12 mouse cellular contexts compared by ENCODE assay signal in the genomic region with DNA sequence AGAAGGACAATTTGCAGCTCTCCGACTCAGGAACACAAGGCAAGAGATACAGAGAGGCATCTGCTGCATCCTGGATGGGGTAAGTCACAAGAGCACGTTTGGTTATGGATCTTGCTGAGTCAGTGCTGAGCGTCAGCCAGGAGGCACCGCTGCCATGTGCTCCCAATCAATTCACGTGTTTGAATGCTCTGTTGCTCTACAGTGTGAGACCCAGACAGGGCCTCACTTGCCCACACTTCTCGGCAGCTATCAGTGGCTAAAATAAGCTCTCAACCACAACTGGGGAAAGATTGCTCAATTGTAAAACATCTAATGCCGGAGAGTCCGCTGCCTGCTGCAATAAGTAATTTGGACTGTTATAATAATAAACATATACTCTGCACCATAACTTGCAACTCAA. TPM values are rescaled to one million over a fixed set of nuclear protein-coding genes. Genes with fewer than 3 reads are reported as not detected.
A peak's percentile ranks its signal among the peaks of the same experiment; 100 is the strongest.
DNase-seq lines count a peak whose midpoint lies in the region; ATAC-seq and TF ChIP-seq lines count a peak whose summit lies in the region.
"Had no signal": no experiment of that assay in that cellular context is flagged by ENCODE, and none has a peak within 500 bp of the region (broad histone marks: within the 10 kb centered on the region; RNA-seq: fewer than 3 reads in every experiment).

No protein-coding gene starts in this region.

- TF ChIP-seq EP300 in CH12.LX (IDR thresholded peaks at IDR 0.05; ENCODE audit: low read length): no peak

- TF ChIP-seq RAD21 in CH12.LX (IDR thresholded peaks at IDR 0.05; ENCODE audit: low read depth, low read length): no peak

- peak; percentile 42 for DNase-seq in embryo, embryonic 10 days (ENCODE audit: low spot score)
- no peak for DNase-seq in embryo, embryonic 9.5 days (ENCODE audit: extremely low spot score)
- peak; percentile 13 for DNase-seq in CH12.LX (ENCODE audit: extremely low read depth)
- DNase-seq in ovary, postnatal 14 days (ENCODE audit: low spot score): no peak
- DNase-seq in kidney, adult 11 months: no peak
- DNase-seq in spleen, postnatal 36 days (ENCODE audit: low spot score in 2 of 2): no peak
- DNase-seq: adrenal gland, postnatal 14 days had no signal

- no peak overlapping the region for H3K4me3 ChIP-seq in CH12.LX (replicated peaks in 1 of 3; ENCODE audit: low read depth in 2 of 3, low read length in 2 of 3, poor library complexity in 1 of 3)
- H3K4me3 ChIP-seq: limb, embryonic 12.5 days; neural tube, embryonic 12.5 days had no signal

- no peak overlapping the region for H3K9ac ChIP-seq in CH12.LX (ENCODE audit: insufficient read depth, low read depth)
- H3K9ac ChIP-seq: limb, embryonic 12.5 days; neural tube, embryonic 12.5 days had no signal

- peaks cover 2% of the 10 kb centered on the region for H3K9me3 ChIP-seq in CH12.LX (replicated peaks; ENCODE audit: low read length)
- H3K9me3 ChIP-seq: limb, embryonic 12.5 days; neural tube, embryonic 12.5 days had no signal

- H3K36me3 ChIP-seq in CH12.LX (replicated peaks in 1 of 2; ENCODE audit: control insufficient read depth in 1 of 2, insufficient read depth in 1 of 2, low read length in 1 of 2): no peaks in the 10 kb centered on the region
- H3K36me3 ChIP-seq: limb, embryonic 12.5 days; neural tube, embryonic 12.5 days had no signal

- peak; percentile 89 for ATAC-seq in granulocyte monocyte progenitor cell, adult 5-6 weeks (replicated peaks; ENCODE audit: poor library complexity, severe bottlenecking)
- ATAC-seq in hematopoietic stem cell, adult 5-6 weeks (replicated peaks in 1 of 2; ENCODE audit: insufficient read depth in 1 of 2, low FRiP score in 2 of 2, low TSS enrichment in 1 of 2, low read depth in 1 of 2, poor library complexity in 2 of 2, severe bottlenecking in 2 of 2): peak; percentile 75 to 80
- ATAC-seq: intestine, embryonic 16.5 days had no signal

- H3K27ac ChIP-seq in CH12.LX (ENCODE audit: insufficient read depth, low read depth): no peak overlapping the region
- H3K27ac ChIP-seq: limb, embryonic 12.5 days; neural tube, embryonic 12.5 days had no signal

- peaks cover 2 to 4% of the 10 kb centered on the region in 2 experiments; a peak in 1 of 4 replicates for H3K4me1 ChIP-seq in CH12.LX (ENCODE audit: control insufficient read depth in 1 of 2, insufficient read depth in 2 of 2)
- H3K4me1 ChIP-seq: limb, embryonic 12.5 days; neural tube, embryonic 12.5 days had no signal

- in situ Hi-C loops in CH12.LX (cut with MboI; ENCODE audit: low pct_ligation_motif_present, low pct_unique_long_range_greater_than_20kb, low sequenced_read_pairs): no loop called here

- H3K27me3 ChIP-seq in CH12.LX (replicated peaks): no peaks in the 10 kb centered on the region
- H3K27me3 ChIP-seq: limb, embryonic 12.5 days; neural tube, embryonic 12.5 days had no signal

- TF ChIP-seq POLR2A in CH12.LX (IDR thresholded peaks at IDR 0.05; ENCODE audit: low read depth, low read length): no peak

- no peaks in the 10 kb centered on the region for H3K79me2 ChIP-seq in CH12.LX (replicated peaks; ENCODE audit: control insufficient read depth, extremely low read depth, insufficient read depth, poor library complexity, severe bottlenecking)

- dilution Hi-C loops in CH12.LX (cut with MboI; ENCODE audit: extremely low pct_ligation_motif_present, extremely low pct_unique_long_range_greater_than_20kb, low sequenced_read_pairs): no loop called here

- TF ChIP-seq CTCF in CH12.LX (conservative IDR thresholded peaks at IDR 0.05 in 1 of 2, IDR thresholded peaks at IDR 0.05 in 1 of 2; ENCODE audit: low read depth in 2 of 2, low read length in 2 of 2): no peak

- no peak overlapping the region for H3K4me2 ChIP-seq in CH12.LX (ENCODE audit: insufficient read depth, low read depth, poor library complexity, severe bottlenecking)
- H3K4me2 ChIP-seq: limb, embryonic 12.5 days; neural tube, embryonic 12.5 days had no signal

TF ChIP-seq in CH12.LX, 34 proteins besides CTCF, POLR2A, EP300 and RAD21:
- no peak for TF ChIP-seq MAZ (IDR thresholded peaks at IDR 0.05; ENCODE audit: low read depth, low read length)
- peak; percentile 60 for TF ChIP-seq BHLHE40 (IDR thresholded peaks at IDR 0.05; ENCODE audit: low read depth, low read length)
- TF ChIP-seq RCOR1 (conservative IDR thresholded peaks at IDR 0.05; ENCODE audit: low read depth, low read length): no peak
- no peak for TF ChIP-seq HCFC1 (IDR thresholded peaks at IDR 0.05; ENCODE audit: low read depth, low read length)

RNA-seq across cellular contexts. Expression of a gene that starts 41.5 kb away (rescaled TPM):
- total RNA-seq in CH12.LX (2012; rRNA removed) (0.04 and 0.08 TPM in 2 replicates), CH12.LX (2014; rRNA removed) (0.35 and 0.67 TPM in 2 replicates)
- polyA plus RNA-seq in CH12.LX (2012; ENCODE audit: insufficient read length, low read depth): 0.17 and 0.20 TPM in 2 replicates
- not detected in 2 replicates for total RNA-seq in granulocyte monocyte progenitor cell, adult 5-6 weeks (2014; fragmentation: Nextera tagmentation)
- 0.04 TPM in 1 of 2 replicates, not detected in the other for total RNA-seq in granulocyte monocyte progenitor cell, adult 5-6 weeks (2017)
- total RNA-seq in hematopoietic stem cell, adult 5-6 weeks (2017): 11.1 and 15.6 TPM in 2 replicates

Comparison
In these comparisons a context has a peak if more than half of its experiments do, and no peak if none do; other contexts are left out.
1. DNase-seq: peak in embryo, embryonic 10 days (single experiment) and CH12.LX (single experiment); none in embryo, embryonic 9.5 days (single experiment), ovary, postnatal 14 days (single experiment), kidney, adult 11 months (single experiment) and spleen, postnatal 36 days (0 of 2).